Mouse (Mus musculus) inflammation-experienced regulatory T-cells, adult 16 weeks (primary cell): ENCODE results near the gene Spats2l. TPM values are rescaled to one million over a fixed set of nuclear protein-coding genes. Genes with fewer than 3 reads are reported as not detected.

ENCODE experiments used
- polyA plus RNA-seq: library from polyadenylated mRNA; unstranded; fragments of 100-300 nt; shearing (Covaris generic); gene quantifications from one replicate; pipeline ENCODE4 v1.2.1, GENCODE M21; 2017

Gene Spats2l
- polyA plus RNA-seq, result 0.96 TPM

DNA sequence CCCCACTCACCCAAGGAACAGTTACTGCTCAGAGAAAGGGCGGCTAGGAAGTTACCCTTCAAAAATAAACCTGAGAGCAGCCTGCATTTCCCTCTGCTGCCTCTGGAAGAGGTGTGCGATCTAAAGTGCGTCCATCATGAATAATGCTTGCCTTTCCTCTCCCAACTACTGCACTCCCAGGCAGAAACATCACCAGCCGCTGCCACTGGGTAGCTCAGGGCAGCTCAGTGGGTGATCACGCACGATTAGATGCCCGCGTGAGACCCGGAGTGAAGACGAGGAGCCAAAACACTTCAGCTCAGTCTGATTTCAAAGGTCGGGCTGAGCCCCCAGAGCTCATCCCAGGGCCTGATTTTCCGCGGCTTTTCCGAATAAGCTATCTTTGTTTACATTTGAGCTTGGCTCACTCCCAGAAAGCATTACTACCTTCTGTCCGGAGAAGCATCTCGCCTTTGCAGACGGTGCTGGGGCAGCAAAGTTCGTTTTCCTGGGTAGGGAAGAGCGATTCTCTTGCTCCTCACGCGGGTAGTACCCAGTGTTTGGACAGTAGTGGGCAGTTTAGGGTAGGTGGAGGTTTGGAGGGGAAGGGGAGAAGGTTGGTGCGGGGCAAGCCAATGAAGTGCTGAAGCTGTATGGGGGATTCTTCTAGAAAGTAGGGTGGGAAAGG is at the start of gene Spats2l:
TSS of gene Spats2l (plus strand) at position 162 of the 667 bp plus-strand sequence.

DNA sequence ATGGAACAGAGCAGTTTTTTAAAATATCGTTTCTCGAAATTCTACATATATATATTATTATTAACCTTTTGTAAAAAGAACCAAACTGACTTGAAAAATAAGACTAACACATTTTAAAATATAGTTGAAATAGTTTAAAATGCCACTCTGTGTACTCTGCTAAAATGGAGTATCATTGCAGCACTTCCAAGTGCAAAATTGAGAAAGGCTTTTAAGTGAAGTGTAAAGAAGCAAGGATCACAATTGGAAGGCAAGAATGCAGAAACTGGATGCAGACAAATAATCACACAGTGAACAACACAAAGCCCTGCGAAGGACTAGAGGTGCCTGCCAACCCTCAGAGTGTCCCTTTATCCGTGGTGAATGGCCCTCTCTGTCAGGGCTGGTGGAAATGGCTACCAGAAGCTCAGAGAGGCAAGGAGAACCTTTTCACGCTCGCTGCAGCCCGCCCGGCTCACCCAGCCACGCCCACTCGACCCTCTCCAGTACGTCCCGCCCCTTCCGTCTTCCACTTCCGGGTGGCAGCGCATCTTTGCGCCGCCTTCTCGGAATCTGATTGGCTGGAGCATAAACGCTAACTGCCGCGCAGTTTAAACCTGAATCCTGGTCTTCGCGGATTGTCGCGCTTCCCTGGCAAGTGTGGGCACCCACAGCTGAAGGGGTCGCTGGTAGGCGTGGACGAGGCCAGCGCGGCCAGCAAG is 221.6 kb downstream of the Spats2l start, which contains the start of gene Sgo2a:
TSS of gene Sgo2a (plus strand) at position 540 of the 701 bp plus-strand sequence.

Other genes starting within 250 kb of the Spats2l start
- gene Sgo2a, start 221.8 kb downstream of the Spats2l start, polyA plus RNA-seq, result 1.3 TPM
- 42.4 TPM for gene Kctd18, start 244.8 kb downstream of the Spats2l start, polyA plus RNA-seq